Mouse (Mus musculus) stomach, postnatal 0 days (tissue): ENCODE results near the gene Crim1. TPM values are rescaled to one million over a fixed set of nuclear protein-coding genes. Genes with fewer than 3 reads are reported as not detected.

Source experiments
- ATAC-seq: fragments of 200-750 bp; cut with Nextera tagmentation; 2 replicates; pipeline ENCODE4 v1.8.0; 2017; ENCODE audit not compliant: low FRiP score, low TSS enrichment
- DNase-seq: peaks from one replicate; pipeline ENCODE4 v3.0.0-alpha.2; 2016; ENCODE audit warnings: low spot score
- H3K27ac ChIP-seq: fragments of 300-500 bp; sonication (generic); replicated peaks from 2 replicates; pipeline ENCODE4 v1.5.1; 2014; ENCODE audit warnings: mild to moderate bottlenecking, control low read depth
- H3K27me3 ChIP-seq: fragments of 300-500 bp; sonication (generic); 2 replicates; pipeline ENCODE4 v1.6.1; 2014; ENCODE audit warnings: low read length; ENCODE audit not compliant: control insufficient read depth, insufficient read depth
- H3K36me3 ChIP-seq: fragments of 300-500 bp; sonication (generic); 2 replicates; pipeline ENCODE4 v1.6.1; 2014; ENCODE audit warnings: low read length, mixed read lengths; ENCODE audit not compliant: control insufficient read depth, insufficient read depth
- H3K4me1 ChIP-seq: fragments of 300-500 bp; sonication (generic); replicated peaks from 2 replicates; pipeline ENCODE4 v1.6.1; 2014; ENCODE audit warnings: antibody characterized with exemption; ENCODE audit not compliant: control insufficient read depth, insufficient read depth
- H3K4me2 ChIP-seq: fragments of 300-500 bp; sonication (generic); replicated peaks from 2 replicates; pipeline ENCODE4 v1.6.1; 2014; ENCODE audit warnings: low read depth, mild to moderate bottlenecking, control low read depth, moderate library complexity
- H3K4me3 ChIP-seq: fragments of 300-500 bp; sonication (generic); 2 replicates; pipeline ENCODE4 v1.5.1; 2014; ENCODE audit warnings: low read depth, low read length, control low read depth
- H3K9ac ChIP-seq: fragments of 300-500 bp; sonication (generic); 2 replicates; pipeline ENCODE4 v1.6.1; 2014; ENCODE audit warnings: mild to moderate bottlenecking, low read length, control low read depth, mixed read lengths
- H3K9me3 ChIP-seq: fragments of 300-500 bp; sonication (generic); 2 replicates; pipeline ENCODE4 v1.6.1; 2016; ENCODE audit warnings: low read length; ENCODE audit not compliant: control insufficient read depth
- CTCF ChIP-seq: IDR thresholded peaks from 2 replicates; pipeline ENCODE4 v1.5.1; 2016; ENCODE audit warnings: antibody characterized with exemption, low read depth, mild to moderate bottlenecking, moderate library complexity
- EP300 ChIP-seq: optimal IDR thresholded peaks from 2 replicates; pipeline ENCODE3; 2016; ENCODE audit warnings: antibody characterized with exemption
- WGBS: fragments of 180-500 bp; shearing (Covaris S2); extraction: QIAGEN DNeasy Blood & Tissue Kit; methylation state at CpG from one replicate; pipeline ENCODE4 v1.1.7; 2014; 5-methylcytosine and 5-hydroxymethylcytosine counted together
- polyA plus RNA-seq: library from polyadenylated mRNA; unstranded; fragments of >200 nt; fragmentation: Nextera tagmentation; extraction: Ambion mirVana; gene quantifications from 2 replicates; pipeline ENCODE4 v1.2.1, GENCODE M21; 2015

The Crim1 gene
- polyA plus RNA-seq, 1 experiment from 2014 or later = 5.1 TPM

DNA sequence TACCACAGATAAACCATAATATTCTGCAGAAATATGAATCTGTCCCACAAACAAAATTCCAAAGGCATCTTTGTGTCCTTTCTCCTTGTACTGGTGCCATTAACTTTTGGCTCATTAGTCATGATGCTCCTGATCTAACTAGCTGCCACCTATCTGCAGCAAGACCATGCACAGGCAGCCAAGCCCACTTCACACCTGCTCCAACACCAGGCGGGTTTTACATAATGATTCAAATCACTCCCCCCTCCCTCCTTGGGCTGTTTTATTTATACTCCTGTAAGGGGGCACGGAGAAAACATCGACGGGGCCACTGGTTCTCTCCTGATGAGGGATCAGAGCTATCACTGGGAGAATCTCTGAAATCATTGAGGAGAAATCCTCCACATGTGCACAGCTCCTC lies 1.2 kb upstream of the Crim1 start:
- DNase-seq = no peak
- H3K4me1 ChIP-seq = no peaks in the 10 kb centered on the region; the same call in 1 of the 2 replicates
- no peak for ATAC-seq
- no peak overlapping the region for H3K9ac ChIP-seq
- H3K27me3 ChIP-seq = no peaks in the 10 kb centered on the region
- H3K36me3 ChIP-seq = no peaks in the 10 kb centered on the region
- no peak overlapping the region for H3K4me3 ChIP-seq
- H3K4me2 ChIP-seq = no peak overlapping the region
- 28% methylated on average over 4 of the region's 4 CpGs for WGBS
- no peaks in the 10 kb centered on the region for H3K9me3 ChIP-seq
- no peak overlapping the region for H3K27ac ChIP-seq
- 0 out of 2 replicates have a peak, but pooled peaks have one; percentile 15 for TF ChIP-seq CTCF
- TF ChIP-seq EP300 = no peak

DNA sequence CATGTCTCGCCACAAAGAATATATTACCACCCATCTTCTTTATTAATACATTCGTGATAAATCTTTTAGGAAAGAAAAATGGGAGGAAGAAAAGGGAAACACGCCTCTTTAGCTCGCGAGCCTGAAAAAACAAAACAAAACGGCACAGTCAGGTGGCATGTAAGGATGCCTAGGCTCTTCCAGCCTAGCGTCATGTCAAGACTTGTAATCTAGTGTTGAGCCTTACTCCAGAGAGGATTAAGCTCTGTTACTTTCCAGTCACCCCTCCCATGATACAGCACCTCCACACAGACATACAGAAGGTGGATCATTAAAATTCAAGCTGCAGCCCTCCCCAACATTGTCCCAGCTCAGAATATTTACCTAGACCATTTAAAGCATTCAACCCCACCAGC lies 820 bp upstream of the Crim1 start:
- Histone ChIP-seq H3K27ac (peak overlapping the region; percentile 94; the same call in 1 of the 2 replicates), H3K9ac (peak overlapping the region; percentile 70), H3K4me1 (no peaks in the 10 kb centered on the region; the same call in 1 of the 2 replicates), H3K36me3 (no peaks in the 10 kb centered on the region), H3K4me3 (peak overlapping the region; percentile 76), H3K9me3 (no peaks in the 10 kb centered on the region), H3K27me3 (no peaks in the 10 kb centered on the region), H3K4me2 (peak overlapping the region; percentile 98)
- TF ChIP-seq EP300 (no peak), CTCF (no peak)
- 8% methylated on average over 7 of the region's 7 CpGs for WGBS
- ATAC-seq = no peak
- DNase-seq = no peak

DNA sequence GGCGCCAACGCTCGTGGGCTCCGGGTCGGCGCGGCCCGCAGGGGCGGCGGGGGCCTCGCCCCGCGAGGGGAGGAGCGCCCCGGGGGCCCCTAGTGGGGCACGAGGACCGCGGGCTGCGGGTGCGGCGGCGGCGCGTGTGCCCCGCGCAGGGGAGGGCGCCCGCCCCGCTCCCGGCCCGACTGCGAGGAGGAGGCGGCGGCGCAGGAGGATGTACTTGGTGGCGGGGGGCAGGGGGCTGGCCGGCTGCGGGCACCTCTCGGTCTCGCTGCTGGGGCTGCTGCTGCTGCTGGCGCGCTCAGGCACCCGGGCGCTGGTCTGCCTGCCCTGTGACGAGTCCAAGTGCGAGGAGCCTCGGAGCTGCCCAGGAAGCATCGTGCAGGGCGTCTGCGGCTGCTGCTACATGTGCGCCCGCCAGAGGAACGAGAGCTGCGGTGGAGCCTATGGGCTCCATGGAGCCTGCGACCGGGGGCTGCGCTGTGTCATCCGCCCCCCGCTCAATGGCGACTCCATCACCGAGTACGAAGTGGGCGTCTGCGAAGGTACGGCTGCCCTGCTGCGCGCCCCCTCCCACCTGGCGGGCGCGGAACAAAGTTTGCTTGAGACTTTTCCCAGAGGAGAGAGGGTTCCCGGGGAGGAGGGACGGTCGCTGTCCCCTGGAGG lies 643 bp downstream of the Crim1 start:
- no peaks in the 10 kb centered on the region for H3K36me3 ChIP-seq
- H3K4me2 ChIP-seq = peak overlapping the region; percentile 98
- no peaks in the 10 kb centered on the region for H3K9me3 ChIP-seq
- no peak for TF ChIP-seq EP300
- TF ChIP-seq CTCF = 0 out of 2 replicates have a peak, but pooled peaks have one; percentile 7
- DNase-seq (peak; percentile 70), ATAC-seq (peak; percentile 59)
- peak overlapping the region; percentile 84 for H3K9ac ChIP-seq
- H3K27ac ChIP-seq = peak overlapping the region; percentile 94
- WGBS = under 1% methylated on average over 35 of the region's 73 CpGs
- no peaks in the 10 kb centered on the region for H3K27me3 ChIP-seq
- no peaks in the 10 kb centered on the region; the same call in 1 of the 2 replicates for H3K4me1 ChIP-seq
- H3K4me3 ChIP-seq = peak overlapping the region; percentile 76

DNA sequence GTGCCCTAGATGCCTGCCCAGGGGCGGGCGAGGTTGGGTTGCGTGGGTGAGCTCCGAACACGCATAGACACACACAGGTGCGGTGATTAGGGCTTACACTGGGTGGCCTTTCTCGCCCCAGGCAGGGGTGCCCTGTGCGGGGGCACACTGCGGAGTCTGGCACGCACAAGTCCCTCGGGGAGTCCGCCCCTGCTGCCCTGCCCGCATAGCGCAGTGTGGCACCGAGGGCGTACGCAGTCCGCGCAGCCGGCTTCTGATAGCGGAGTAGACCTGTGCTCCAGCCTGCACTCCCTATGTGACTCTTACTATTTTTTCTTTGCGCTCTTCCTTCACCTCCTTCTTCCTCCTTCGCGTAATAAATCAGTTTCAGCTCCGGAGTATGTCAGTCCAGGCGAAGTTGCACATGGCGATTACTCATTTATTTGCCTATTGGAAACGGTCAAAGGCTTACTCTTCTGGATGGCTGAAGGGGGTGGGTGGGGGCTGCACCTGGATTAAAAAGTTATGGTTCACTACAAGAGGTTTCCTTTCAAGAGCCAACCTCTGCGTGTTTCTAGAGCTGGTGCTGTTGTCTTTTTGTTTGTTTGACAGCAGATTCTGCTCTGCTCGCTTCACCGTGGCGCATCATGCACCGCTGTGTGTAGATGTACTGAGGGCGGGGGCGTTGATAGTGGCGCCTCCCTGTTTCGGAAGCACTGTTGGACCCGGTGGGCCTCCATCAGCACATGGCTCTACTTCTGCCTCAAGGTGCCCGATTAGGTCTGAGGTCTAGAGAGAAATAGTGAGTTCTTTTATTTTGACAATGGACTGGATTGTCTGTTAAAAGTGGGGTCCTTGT lies 1.4 kb downstream of the Crim1 start:
- peak overlapping the region; percentile 76 for H3K4me3 ChIP-seq
- TF ChIP-seq EP300 (no peak), CTCF (no peak)
- peak overlapping the region; percentile 98 for H3K4me2 ChIP-seq
- H3K36me3 ChIP-seq = no peaks in the 10 kb centered on the region
- H3K27me3 ChIP-seq = no peaks in the 10 kb centered on the region
- ATAC-seq (peak; percentile 75), DNase-seq (peak; percentile 72)
- no peaks in the 10 kb centered on the region for H3K9me3 ChIP-seq
- peak overlapping the region; percentile 94 for H3K27ac ChIP-seq
- under 1% methylated on average over 39 of the region's 39 CpGs for WGBS
- peak overlapping the region; percentile 84 for H3K9ac ChIP-seq
- peaks cover 3% of the 10 kb centered on the region; the same call in 1 of the 2 replicates for H3K4me1 ChIP-seq

DNA sequence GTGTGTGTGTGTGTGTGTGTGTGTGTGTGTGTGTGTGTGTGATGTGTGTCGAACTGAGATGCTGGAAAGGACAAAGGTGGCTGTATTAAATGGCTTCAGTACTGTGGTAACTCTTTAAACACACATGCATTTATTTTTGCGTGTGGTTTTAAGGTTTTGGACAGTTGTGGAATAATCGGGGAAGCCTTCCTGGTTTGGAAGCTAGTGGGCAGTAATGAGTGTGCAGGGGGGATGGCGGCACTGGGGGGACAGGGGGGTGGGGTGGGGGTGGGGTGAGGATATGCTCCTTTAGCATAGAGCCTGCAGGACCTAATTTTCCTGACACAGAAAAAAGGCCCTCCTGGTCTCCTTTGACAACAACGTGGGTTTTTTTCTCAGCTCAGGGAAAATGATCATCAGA lies 2.2 kb downstream of the Crim1 start:
- WGBS = 18% methylated on average over 5 of the region's 5 CpGs
- no peaks in the 10 kb centered on the region for H3K36me3 ChIP-seq
- H3K4me2 ChIP-seq = peak overlapping the region; percentile 98
- ATAC-seq = no peak
- H3K4me1 ChIP-seq = peaks cover 3% of the 10 kb centered on the region; the same call in 1 of the 2 replicates
- DNase-seq = no peak
- peak overlapping the region; percentile 76 for H3K4me3 ChIP-seq
- H3K9ac ChIP-seq = no peak overlapping the region
- no peak overlapping the region for H3K27ac ChIP-seq
- no peaks in the 10 kb centered on the region for H3K9me3 ChIP-seq
- no peak for TF ChIP-seq EP300
- peak; percentile 54 for TF ChIP-seq CTCF
- no peaks in the 10 kb centered on the region for H3K27me3 ChIP-seq
